In genomic region chr7:18948151-18948550, GRCm38 (mm10) we compare ENCODE assay signal across 7 mouse cellular contexts. TPM values are rescaled to one million over a fixed set of nuclear protein-coding genes. Genes with fewer than 3 reads are reported as not detected.
DNase-seq lines count a peak whose midpoint lies in the region; ATAC-seq and TF ChIP-seq lines count a peak whose summit lies in the region.

No protein-coding gene starts in this region.

- H3K4me3 ChIP-seq in forebrain, embryonic 15.5 days, result no peak overlapping the region
- H3K4me3 ChIP-seq in kidney, adult 2 months (ENCODE audit: insufficient read depth, low read depth, low read length), result no peak overlapping the region
- H3K4me3 ChIP-seq in midbrain, embryonic 14.5 days (replicated peaks; ENCODE audit: low read depth, low read length), result no peak overlapping the region

- H3K36me3 ChIP-seq in forebrain, embryonic 15.5 days, result peaks cover 44% of the 10 kb centered on the region
- H3K36me3 ChIP-seq in kidney, adult 2 months (ENCODE audit: control insufficient read depth, insufficient read depth, low read length), result no peaks in the 10 kb centered on the region
- peaks cover 60% of the 10 kb centered on the region for H3K36me3 ChIP-seq in midbrain, embryonic 14.5 days (ENCODE audit: control insufficient read depth, insufficient read depth, low read length)

- peak overlapping the region; percentile 15; the same call in 1 of the 2 replicates for H3K9ac ChIP-seq in forebrain, embryonic 15.5 days (replicated peaks)
- peak overlapping the region; percentile 29; the same call in 1 of the 2 replicates for H3K9ac ChIP-seq in midbrain, embryonic 14.5 days (replicated peaks; ENCODE audit: low read length)

- H3K27me3 ChIP-seq in forebrain, embryonic 15.5 days, result no peaks in the 10 kb centered on the region
- H3K27me3 ChIP-seq in kidney, adult 2 months (replicated peaks; ENCODE audit: control insufficient read depth, insufficient read depth, low read length), result no peaks in the 10 kb centered on the region
- no peaks in the 10 kb centered on the region for H3K27me3 ChIP-seq in midbrain, embryonic 14.5 days (ENCODE audit: control insufficient read depth, insufficient read depth, low read length)

- H3K4me1 ChIP-seq in forebrain, embryonic 15.5 days, result peaks cover 44% of the 10 kb centered on the region
- no peaks in the 10 kb centered on the region for H3K4me1 ChIP-seq in kidney, adult 2 months (ENCODE audit: control insufficient read depth, insufficient read depth, low read length)
- H3K4me1 ChIP-seq in midbrain, embryonic 14.5 days (ENCODE audit: control insufficient read depth, insufficient read depth, low read length), result peaks cover 50% of the 10 kb centered on the region

- no peak overlapping the region for H3K4me2 ChIP-seq in forebrain, embryonic 15.5 days (replicated peaks)
- no peak overlapping the region for H3K4me2 ChIP-seq in midbrain, embryonic 14.5 days (ENCODE audit: low read length)

- TF ChIP-seq POLR2A in kidney, adult 2 months (IDR thresholded peaks at IDR 0.05; ENCODE audit: low read depth, low read length), result no peak

- H3K27ac ChIP-seq in forebrain, embryonic 15.5 days (replicated peaks), result peak overlapping the region; percentile 83
- peak overlapping the region; percentile 86 for H3K27ac ChIP-seq in kidney, adult 2 months (ENCODE audit: insufficient read depth, low read depth, low read length)
- peak overlapping the region; percentile 91 for H3K27ac ChIP-seq in midbrain, embryonic 14.5 days (replicated peaks; ENCODE audit: low read depth, low read length)

- DNase-seq in adrenal gland, postnatal 10 days, result peak; percentile 19
- DNase-seq in kidney, adult 2 months, result peak; percentile 85
- no peak for DNase-seq in midbrain, embryonic 14.5 days
- DNase-seq in Muller cell, postnatal 12 days (ENCODE audit: inconsistent ontology term), result no peak
- DNase-seq in left cerebral cortex, adult 8-10 months (ENCODE audit: low spot score in 2 of 2), result no peak
- no peak for DNase-seq in cerebellum, adult 18-20 months

- no peak for TF ChIP-seq CTCF in kidney, adult 2 months (conservative IDR thresholded peaks at IDR 0.05; ENCODE audit: insufficient read depth, insufficient read length, low read depth, low read length)

- H3K9me3 ChIP-seq in forebrain, embryonic 15.5 days, result no peaks in the 10 kb centered on the region
- H3K9me3 ChIP-seq in midbrain, embryonic 14.5 days (ENCODE audit: control insufficient read depth, low read length), result no peaks in the 10 kb centered on the region

- 52% methylated on average over 6 of the region's 6 CpGs for WGBS in forebrain, embryonic 15.5 days
- 62% methylated on average over 6 of the region's 6 CpGs for WGBS in kidney, adult 2 months
- WGBS in midbrain, embryonic 14.5 days, result 44% methylated on average over 6 of the region's 6 CpGs

- ATAC-seq in forebrain, embryonic 15.5 days (replicated peaks), result no peak
- ATAC-seq in midbrain, embryonic 14.5 days (ENCODE audit: low FRiP score, low TSS enrichment), result no peak

RNA-seq across cellular contexts. Expression of gene Nova2, which starts 22.5 kb away (rescaled TPM):
- total RNA-seq in adrenal gland, postnatal 10 days (2021), result 1 to 10 TPM; 6.1 to 7.4 TPM
- 17.6 and 18.0 TPM in 2 replicates for polyA plus RNA-seq in forebrain, embryonic 15.5 days (2015; fragmentation: Nextera tagmentation; extraction: Ambion mirVana)
- 0.80 and 1.1 TPM in 2 replicates for polyA plus RNA-seq in kidney, adult 2 months (2012; rRNA removed)
- polyA plus RNA-seq in midbrain, embryonic 14.5 days (2014; fragmentation: Nextera tagmentation; extraction: Ambion mirVana), result 18.6 and 20.7 TPM in 2 replicates
- 10 to 100 TPM; 67.1 to 75.1 (median 69.9) TPM for total RNA-seq in left cerebral cortex, adult 8-10 months (2022)

RNA-seq across cellular contexts. Expression of gene Ccdc61, which starts 37.9 kb away (rescaled TPM):
- 10 to 100 TPM; 12.5 to 13.9 TPM for total RNA-seq in adrenal gland, postnatal 10 days (2021)
- 26.5 and 27.9 TPM in 2 replicates for polyA plus RNA-seq in forebrain, embryonic 15.5 days (2015; fragmentation: Nextera tagmentation; extraction: Ambion mirVana)
- polyA plus RNA-seq in kidney, adult 2 months (2012; rRNA removed), result 19.8 and 21.3 TPM in 2 replicates
- 16.1 and 18.5 TPM in 2 replicates for polyA plus RNA-seq in midbrain, embryonic 14.5 days (2014; fragmentation: Nextera tagmentation; extraction: Ambion mirVana)
- total RNA-seq in left cerebral cortex, adult 8-10 months (2022), result 10 to 100 TPM; 11.5 to 12.8 (median 12.2) TPM

RNA-seq across cellular contexts. Expression of gene Nanos2, which starts 39.0 kb away (rescaled TPM):
- not detected for total RNA-seq in adrenal gland, postnatal 10 days (2021)
- polyA plus RNA-seq in forebrain, embryonic 15.5 days (2015; fragmentation: Nextera tagmentation; extraction: Ambion mirVana), result 0.60 and 1.2 TPM in 2 replicates
- not detected in 2 replicates for polyA plus RNA-seq in kidney, adult 2 months (2012; rRNA removed)
- polyA plus RNA-seq in midbrain, embryonic 14.5 days (2014; fragmentation: Nextera tagmentation; extraction: Ambion mirVana), result 0.58 and 0.86 TPM in 2 replicates
- 1 to 10 TPM in 2 of 4 experiments, under 1 TPM in 2; 0.53 to 1.3 (median 1.0) TPM for total RNA-seq in left cerebral cortex, adult 8-10 months (2022)

RNA-seq across cellular contexts. Expression of gene Mypop, which starts 42.9 kb away (rescaled TPM):
- total RNA-seq in adrenal gland, postnatal 10 days (2021), result 1 to 10 TPM; 6.4 to 6.8 TPM
- polyA plus RNA-seq in forebrain, embryonic 15.5 days (2015; fragmentation: Nextera tagmentation; extraction: Ambion mirVana), result 4.4 and 5.5 TPM in 2 replicates
- 7.6 and 8.7 TPM in 2 replicates for polyA plus RNA-seq in kidney, adult 2 months (2012; rRNA removed)
- polyA plus RNA-seq in midbrain, embryonic 14.5 days (2014; fragmentation: Nextera tagmentation; extraction: Ambion mirVana), result 4.2 and 4.8 TPM in 2 replicates
- total RNA-seq in left cerebral cortex, adult 8-10 months (2022), result 10 to 100 TPM; 54.2 to 60.5 (median 57.6) TPM

RNA-seq across cellular contexts. Expression of gene Irf2bp1, which starts 55.7 kb away (rescaled TPM):
- total RNA-seq in adrenal gland, postnatal 10 days (2021), result 10 to 100 TPM; 36.9 to 37.2 TPM
- polyA plus RNA-seq in forebrain, embryonic 15.5 days (2015; fragmentation: Nextera tagmentation; extraction: Ambion mirVana), result 35.4 and 36.7 TPM in 2 replicates
- polyA plus RNA-seq in kidney, adult 2 months (2012; rRNA removed), result 18.1 and 21.1 TPM in 2 replicates
- 30.8 and 34.2 TPM in 2 replicates for polyA plus RNA-seq in midbrain, embryonic 14.5 days (2014; fragmentation: Nextera tagmentation; extraction: Ambion mirVana)
- total RNA-seq in left cerebral cortex, adult 8-10 months (2022), result 10 to 100 TPM; 51.2 to 54.1 (median 53.2) TPM

Comparison
In these comparisons a context has a peak if more than half of its experiments do, and no peak if none do; other contexts are left out.
1. DNase-seq: peak in adrenal gland, postnatal 10 days (single experiment) and kidney, adult 2 months (single experiment); none in midbrain, embryonic 14.5 days (single experiment), Muller cell, postnatal 12 days (single experiment), left cerebral cortex, adult 8-10 months (0 of 2) and cerebellum, adult 18-20 months (0 of 2).
2. Peak in every context shown above with its lines, with median percentiles within 50 percentile points of each other: H3K27ac ChIP-seq.